Mouse (Mus musculus): ENCODE measurements around the gene 2210016F16Rik. TPM values are rescaled to one million over a fixed set of nuclear protein-coding genes. Genes with fewer than 3 reads are reported as not detected.
A peak's percentile ranks its signal among the peaks of the same experiment; 100 is the strongest.
"Not testable (repeated sequence)": the region's sequence is repeated elsewhere in the genome, so short reads cannot be mapped to it uniquely, and the experiment has no call there.

Gene 2210016F16Rik
- total RNA-seq (2021), result 1 to 10 TPM; 6.8 to 6.9 TPM
- long read RNA-seq, experiment 1, transcript 2210016F16Rik-201 (4 exons, 3,051 nt), result major isoform, 22 of 49 reads
- long read RNA-seq, experiment 1, partial matches to known transcripts, result 3 of 49 reads
- long read RNA-seq, experiment 1, other reads (novel, unspliced or antisense), result 24 of 49 reads
- long read RNA-seq, experiment 2, transcript 2210016F16Rik-201 (4 exons, 3,051 nt), result major isoform, 30 of 71 reads
- long read RNA-seq, experiment 2, partial matches to known transcripts, result 4 of 71 reads
- long read RNA-seq, experiment 2, other reads (novel, unspliced or antisense), result 37 of 71 reads

DNA sequence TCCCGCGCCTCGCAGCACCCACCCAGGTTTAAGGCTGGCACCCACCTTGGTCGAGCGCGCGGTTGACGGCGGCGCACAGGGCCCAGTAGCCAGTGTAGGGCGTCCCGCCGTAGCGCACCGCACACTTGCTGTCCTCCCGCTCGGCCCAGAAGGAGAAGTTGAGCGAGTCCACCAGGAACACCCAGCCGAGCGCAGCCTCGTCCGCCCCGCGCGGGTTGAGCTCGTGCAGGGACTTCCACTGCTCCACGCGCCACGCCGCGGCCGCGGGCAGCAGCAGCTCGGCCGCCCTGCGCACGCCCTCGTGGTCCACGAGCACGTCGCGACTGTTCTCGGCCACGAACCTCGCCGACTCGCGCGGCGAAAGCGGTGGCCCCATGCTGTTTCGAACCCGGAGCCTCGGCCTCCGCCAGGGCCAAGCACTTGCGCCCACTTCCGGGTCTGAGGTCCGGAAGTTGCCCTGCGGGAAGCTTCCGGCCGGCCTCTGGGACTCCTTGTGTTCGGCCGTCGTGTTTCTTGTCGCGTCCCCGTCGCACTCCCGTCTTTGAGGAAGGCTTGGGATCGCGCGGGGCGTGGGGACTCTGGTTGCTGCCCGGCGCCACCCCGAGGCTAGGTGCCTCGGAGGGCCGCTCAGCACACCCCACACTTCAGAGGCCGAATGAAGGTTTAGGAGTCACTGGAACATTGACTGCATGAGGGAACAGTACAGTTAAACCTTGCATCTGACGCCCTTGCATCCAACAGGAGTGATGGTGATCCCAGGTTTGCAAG, at the start of gene 2210016F16Rik:
Gene 2210016F16Rik, minus strand, starts transcription at position 447 of the 768 bp plus-strand sequence.
- DNase-seq, result peak; percentile 45 to 62
- intact Hi-C loops (cut with DNase I), result loop anchor here (10.0 kb wide), 2 partner anchors 160 to 230 kb away; partner anchors contain the start of gene Idnk

- DNase-seq, result no peak
These were observed 38.1 kb upstream of the 2210016F16Rik start for GRCm38 (mm10) chr13:58423061-58423660.

GRCm38 (mm10) chr13:58422242-58422641, 37.2 kb upstream of the 2210016F16Rik start:
- DNase-seq, result no peak
- intact Hi-C loops (cut with DNase I), result no loop called here

More at GRCm38 (mm10) chr13:58423061-58423660, 38.1 kb upstream of the 2210016F16Rik start:
- intact Hi-C loops (cut with DNase I), result no loop called here

- DNase-seq, result no peak
- intact Hi-C loops (cut with DNase I), result no loop called here
These were observed 36.0 kb upstream of the 2210016F16Rik start for GRCm38 (mm10) chr13:58421026-58421425.

- no peak for DNase-seq
- intact Hi-C loops (cut with DNase I), result no loop called here
These were observed 34.2 kb upstream of the 2210016F16Rik start for GRCm38 (mm10) chr13:58419266-58419665.

GRCm38 (mm10) chr13:58418656-58419055, 33.6 kb upstream of the 2210016F16Rik start:
- no peak for DNase-seq
- intact Hi-C loops (cut with DNase I), result no loop called here

GRCm38 (mm10) chr13:58415838-58416237, 30.8 kb upstream of the 2210016F16Rik start:
- DNase-seq, result no peak
- intact Hi-C loops (cut with DNase I), result no loop called here

GRCm38 (mm10) chr13:58415374-58415773, 30.3 kb upstream of the 2210016F16Rik start:
- no peak for DNase-seq
- intact Hi-C loops (cut with DNase I), result no loop called here

DNA sequence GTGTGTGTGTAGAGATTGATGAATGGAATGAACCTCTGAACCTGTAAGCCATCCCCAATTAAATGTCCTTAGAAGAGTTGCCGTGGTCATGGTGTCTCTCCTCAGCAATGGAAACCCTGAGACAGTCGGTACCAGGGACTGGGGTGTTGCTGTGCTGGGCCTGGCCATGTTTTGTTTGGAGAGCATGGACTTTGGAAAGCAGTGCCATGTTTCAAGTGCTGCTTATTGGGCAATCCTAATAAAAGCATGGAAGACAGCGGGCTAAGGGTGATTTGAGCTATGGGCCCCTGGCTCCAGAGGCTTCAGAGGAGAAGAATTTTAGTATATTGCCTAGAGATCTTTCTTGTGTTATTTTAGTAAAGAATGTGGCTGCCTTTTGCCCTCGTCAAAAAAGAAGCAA, 26.0 kb upstream of the 2210016F16Rik start:
- intact Hi-C loops (cut with DNase I), result no loop called here
- DNase-seq, result no peak

DNA sequence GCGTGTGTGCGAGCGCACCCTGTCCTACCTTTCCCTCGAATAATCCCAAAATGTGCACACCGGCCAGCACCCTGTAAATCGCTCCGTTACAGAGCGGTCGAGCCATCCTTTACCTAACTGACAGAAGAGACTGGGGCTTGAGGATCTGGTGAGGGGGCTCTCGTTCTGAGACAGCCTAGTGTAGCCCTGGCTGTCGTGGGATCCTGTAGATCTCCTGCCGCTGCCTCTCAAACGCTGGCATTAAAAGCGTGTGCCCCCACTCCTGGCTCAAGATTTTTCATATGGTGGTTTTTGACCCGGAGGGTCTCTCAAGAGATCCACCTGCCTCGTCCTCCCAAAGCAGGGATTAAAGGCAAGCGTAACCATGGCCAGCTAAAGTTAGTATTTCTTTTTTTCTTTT, 18.2 kb upstream of the 2210016F16Rik start, which contains the start of gene Hnrnpk:
Gene Hnrnpk, minus strand, starts transcription at position 101 of the 400 bp plus-strand sequence.
- intact Hi-C loops (cut with DNase I), result loop anchor here (5.0 kb wide), 1 partner anchor 114 kb away; no protein-coding TSS in a partner anchor
- not testable (repeated sequence) for DNase-seq

DNA sequence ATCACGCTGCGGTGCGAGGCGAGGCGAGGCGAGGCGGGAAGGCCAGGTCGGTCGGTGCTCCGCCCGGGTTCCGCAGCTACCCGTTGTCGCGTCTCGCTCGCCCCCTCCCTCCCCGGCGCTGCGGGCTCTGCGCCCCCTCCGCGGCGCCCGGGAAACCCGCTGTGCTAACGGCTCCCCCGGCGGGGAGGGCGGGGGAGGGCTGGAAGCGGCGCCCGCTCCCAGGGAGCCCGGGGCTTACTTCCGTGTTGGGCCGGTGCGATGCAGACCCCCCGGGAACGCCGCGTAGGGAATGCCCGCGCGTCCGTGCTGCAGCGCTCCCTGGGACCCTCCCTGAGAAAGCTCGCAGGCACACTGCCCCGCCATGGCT, 17.7 kb upstream of the 2210016F16Rik start:
- intact Hi-C loops (cut with DNase I), result loop anchor here (5.0 kb wide), 1 partner anchor 115 kb away; no protein-coding TSS in a partner anchor
- DNase-seq, result no peak

DNA sequence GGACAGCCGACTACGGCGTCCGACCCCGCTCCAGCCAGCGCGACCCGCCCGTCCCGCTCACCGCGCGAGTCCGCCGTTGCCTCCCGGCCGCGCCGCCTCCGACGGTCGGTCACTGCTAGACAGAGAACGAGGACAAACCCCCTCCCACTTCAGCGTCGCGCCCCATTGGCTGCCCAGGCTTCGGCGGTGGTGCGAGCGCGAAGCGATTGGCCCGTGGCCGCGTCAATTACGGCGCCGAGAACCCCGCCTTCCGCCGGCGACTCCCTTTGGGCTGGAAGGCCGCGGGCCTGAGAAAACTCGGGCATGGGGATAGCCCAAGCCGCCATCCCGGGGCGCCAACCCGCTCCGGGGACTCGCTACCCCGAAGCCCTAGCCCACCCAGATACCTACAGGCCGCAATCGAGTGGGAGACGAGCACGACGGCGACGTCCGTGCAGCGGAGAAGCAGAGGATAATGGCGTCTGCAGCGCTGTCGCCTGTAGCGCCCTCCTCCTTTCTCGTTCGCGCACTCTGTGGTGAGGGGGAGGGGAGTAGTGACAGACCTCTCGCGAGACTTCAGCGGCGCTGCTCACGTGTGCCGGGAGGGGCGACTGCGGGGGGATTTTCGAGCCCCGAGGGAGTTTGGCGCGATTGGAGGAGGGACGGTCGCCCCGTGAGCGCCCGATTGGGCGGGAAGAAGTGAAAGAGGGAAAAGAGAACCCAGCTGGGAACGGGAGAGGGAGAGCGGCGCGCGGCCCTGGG, 17.1 kb upstream of the 2210016F16Rik start, which contains the start of gene Rmi1:
Gene Rmi1, plus strand, starts transcription at position 246 of the 741 bp plus-strand sequence.
- DNase-seq, result peak; percentile 96 to 99
- intact Hi-C loops (cut with DNase I), result loop anchor here (5.0 kb wide), 1 partner anchor 115 kb away; no protein-coding TSS in a partner anchor

DNA sequence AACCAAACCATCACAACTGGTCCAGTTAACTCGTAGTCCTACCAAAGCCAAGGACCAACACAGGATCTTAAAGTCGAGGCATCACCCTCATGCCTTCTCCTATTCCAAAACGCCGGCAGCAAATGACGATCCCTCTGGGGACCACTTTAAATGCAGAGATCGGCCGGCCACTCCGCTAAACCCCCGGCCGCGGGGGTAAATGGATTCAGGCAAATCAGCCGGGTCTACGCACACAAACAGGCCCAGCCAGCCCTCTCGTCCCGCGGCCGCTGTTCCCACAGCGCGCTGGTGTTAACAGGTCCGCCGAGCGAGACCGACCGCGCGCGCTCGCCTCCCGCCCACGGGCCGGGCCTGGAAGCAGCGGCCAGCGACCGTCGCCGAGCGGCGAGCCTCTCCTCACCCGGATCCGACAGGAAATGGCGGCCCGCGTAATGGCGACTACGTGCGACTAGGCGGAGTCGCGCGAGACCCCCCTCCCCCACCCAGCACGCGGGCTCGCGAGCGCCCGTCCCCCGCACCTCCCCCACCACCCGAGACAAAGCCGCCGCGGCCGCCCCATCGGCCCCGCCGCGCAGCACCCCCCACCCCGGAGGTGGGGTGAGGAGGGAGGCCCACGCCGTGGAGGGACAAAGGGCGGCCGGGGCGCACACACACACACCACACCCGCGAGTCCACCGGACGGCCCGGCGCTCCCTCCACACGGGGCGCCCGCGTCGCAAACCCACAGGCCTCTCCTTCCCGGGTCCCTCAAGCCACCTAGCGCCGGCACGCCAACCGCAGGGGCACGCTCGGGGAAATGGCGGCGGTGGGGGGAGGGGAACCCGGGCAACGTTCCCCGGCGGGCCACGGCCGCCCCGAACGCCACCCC, 16.3 kb upstream of the 2210016F16Rik start:
- intact Hi-C loops (cut with DNase I), result loop anchor here (5.0 kb wide), 1 partner anchor 116 kb away; no protein-coding TSS in a partner anchor
- DNase-seq, result peak; percentile 25 to 67

DNA sequence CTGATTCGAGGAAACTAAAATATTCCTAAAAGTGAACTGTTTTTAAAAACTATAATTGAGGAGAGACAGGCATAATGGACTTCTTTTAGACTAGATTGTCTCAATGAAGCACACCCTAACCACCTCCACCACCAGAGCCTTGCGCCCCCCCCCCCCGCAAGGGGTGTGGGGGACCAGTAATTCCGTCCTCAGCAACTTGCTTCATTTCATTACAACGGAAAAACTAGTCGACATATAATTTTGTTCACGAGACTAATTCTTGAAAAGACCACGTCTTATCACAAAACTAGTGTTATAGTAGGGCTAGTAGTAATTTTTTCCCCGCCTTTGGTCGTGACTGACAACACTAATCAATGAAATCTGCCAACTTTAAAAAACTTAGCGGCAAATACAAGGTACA, 15.6 kb upstream of the 2210016F16Rik start:
- intact Hi-C loops (cut with DNase I), result loop anchor here (5.0 kb wide), 1 partner anchor 117 kb away; no protein-coding TSS in a partner anchor
- no peak for DNase-seq

- intact Hi-C loops (cut with DNase I), result no loop called here
- DNase-seq, result no peak
These were observed 12.6 kb upstream of the 2210016F16Rik start for GRCm38 (mm10) chr13:58397651-58398050.

- DNase-seq; intact Hi-C loops (cut with DNase I): not testable (repeated sequence)
These were observed 9.4 kb upstream of the 2210016F16Rik start for GRCm38 (mm10) chr13:58394392-58394791.

- intact Hi-C loops (cut with DNase I), result loop anchor here (2.0 to 10.0 kb wide), 3 partner anchors 101 to 235 kb away; partner anchors contain the start of gene Idnk
- DNase-seq, result no peak
These were observed 4.4 kb upstream of the 2210016F16Rik start for GRCm38 (mm10) chr13:58389324-58389951.

DNA sequence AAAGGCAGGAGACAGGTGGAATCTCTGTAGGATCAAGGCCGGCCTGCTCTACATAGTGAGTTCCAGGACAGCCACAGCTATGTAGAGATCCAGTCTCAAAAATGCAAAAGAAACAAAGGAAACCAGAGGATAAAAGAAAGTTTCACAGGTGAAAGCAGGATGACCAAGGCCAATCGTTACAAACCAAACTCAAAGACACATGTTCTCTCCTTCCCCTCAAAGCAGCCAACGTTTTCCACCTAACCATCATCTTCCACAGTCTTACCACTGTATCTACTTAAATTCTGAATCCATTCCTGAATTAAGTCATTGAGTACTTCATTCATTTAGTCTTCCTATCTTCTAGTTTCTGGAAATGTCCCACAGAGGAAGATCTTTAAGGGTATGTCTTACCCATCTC, 3.4 kb upstream of the 2210016F16Rik start:
- intact Hi-C loops (cut with DNase I), result loop anchor here (2.0 to 10.0 kb wide), 3 partner anchors 100 to 234 kb away; partner anchors contain the start of gene Idnk
- no peak for DNase-seq

Measured in gastrocnemius, postnatal 36 days (tissue).